Mouse (Mus musculus) urinary bladder, postnatal 10 days (tissue): ENCODE measurements around the gene Cd70.

ENCODE experiments used
- DNase-seq: peaks from one replicate; pipeline ENCODE4 v3.0.0; 2022; ENCODE audit warnings: low spot score

Cd70 gene

DNA sequence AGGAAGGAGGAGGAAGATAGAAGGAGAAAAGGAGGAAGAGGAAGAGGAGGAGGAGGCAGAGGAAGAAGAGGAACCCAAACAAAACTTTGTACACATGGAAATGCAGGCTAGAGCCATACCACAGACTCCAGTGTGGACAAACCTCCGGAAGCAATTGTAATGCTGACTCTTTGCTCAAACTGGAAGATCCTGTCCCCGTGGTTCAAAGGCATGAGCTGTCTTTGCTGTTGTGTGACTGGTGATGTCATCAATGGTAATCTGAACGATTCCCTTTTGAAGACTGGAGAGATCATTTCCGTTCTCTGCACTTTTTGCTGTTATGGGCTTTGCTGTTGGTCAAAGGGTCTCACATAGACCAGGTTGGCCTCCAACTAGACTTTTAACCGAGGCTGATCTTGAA lies 51.3 kb downstream of the Cd70 start:
- DNase-seq, result no peak

DNA sequence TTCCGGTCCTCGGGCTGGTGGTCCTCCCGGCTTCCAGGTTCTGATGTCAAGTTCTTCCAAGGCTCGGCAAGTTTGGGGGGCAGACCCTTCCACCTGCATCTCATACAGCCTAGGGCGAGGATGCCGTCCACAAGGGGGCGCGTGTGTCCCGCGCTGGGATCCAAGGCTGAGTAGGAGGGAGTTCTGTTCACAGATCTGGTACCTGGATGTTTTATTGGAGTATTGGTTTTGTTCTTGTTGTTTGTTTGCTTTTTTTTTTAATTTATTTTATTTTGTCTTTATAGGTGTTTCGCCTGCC lies 53.0 kb downstream of the Cd70 start:
- peak; percentile 60 for DNase-seq
